8 mouse cellular contexts compared by ENCODE assay signal in the genomic region with DNA sequence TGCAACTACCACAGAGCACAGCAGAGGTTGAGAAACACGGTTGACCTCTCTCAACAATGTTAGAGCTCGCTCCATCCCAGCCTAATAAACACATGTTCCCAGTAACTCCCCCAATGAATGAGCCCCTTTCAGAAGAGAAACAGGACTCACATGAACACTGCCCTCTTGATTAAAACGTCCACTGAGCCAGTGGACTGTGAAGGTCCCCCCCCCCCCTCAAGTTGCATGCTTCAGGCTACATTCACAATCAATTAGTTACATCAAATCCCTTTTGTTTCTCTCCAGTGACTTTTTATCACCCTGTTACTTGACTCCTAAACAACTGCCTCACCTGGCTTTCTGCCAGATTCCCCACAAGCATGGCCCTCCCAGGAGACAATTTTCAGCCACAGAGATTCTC. TPM values are rescaled to one million over a fixed set of nuclear protein-coding genes. Genes with fewer than 3 reads are reported as not detected.
DNase-seq lines count a peak whose midpoint lies in the region; ATAC-seq and TF ChIP-seq lines count a peak whose summit lies in the region.
"Had no signal": no experiment of that assay in that cellular context is flagged by ENCODE, and none has a peak within 500 bp of the region (broad histone marks: within the 10 kb centered on the region; RNA-seq: fewer than 3 reads in every experiment).

No protein-coding gene starts in this region.

- intact Hi-C loops in left cerebral cortex, postnatal 4 days (cut with DNase I) = no loop called here
- intact Hi-C loops in left cerebral cortex, adult 2 months (cut with DNase I) = no loop called here

- WGBS in embryonic facial prominence, embryonic 10.5 days = 10% methylated on average over 3 of the region's 3 CpGs
- 7% methylated on average over 3 of the region's 3 CpGs for WGBS in hindbrain, embryonic 14.5 days
- WGBS in neural tube, embryonic 14.5 days = 8% methylated on average over 3 of the region's 3 CpGs

- peak; percentile 40 for DNase-seq in left cerebral cortex, postnatal 4 days
- no peak for DNase-seq in left cerebral cortex, adult 2 months (ENCODE audit: extremely low spot score in 1 of 2, low spot score in 2 of 2)
- DNase-seq in embryonic facial prominence, embryonic 10.5 days (ENCODE audit: low spot score) = peak; percentile 67
- peak; percentile 64 for DNase-seq in hindbrain, embryonic 14.5 days (ENCODE audit: low spot score)
- DNase-seq in right cerebral cortex, postnatal 4 days = no peak
- no peak for DNase-seq in spleen, postnatal 36 days (ENCODE audit: low spot score in 2 of 2)

- H3K4me3 ChIP-seq in left cerebral cortex, adult 2 months = no peak overlapping the region
- H3K4me3 ChIP-seq in embryonic facial prominence, embryonic 10.5 days = no peak overlapping the region
- no peak overlapping the region for H3K4me3 ChIP-seq in hindbrain, embryonic 14.5 days (replicated peaks; ENCODE audit: low read length)
- H3K4me3 ChIP-seq in neural tube, embryonic 14.5 days (ENCODE audit: low read depth, low read length) = no peak overlapping the region

- TF ChIP-seq CTCF in left cerebral cortex, adult 2 months (IDR thresholded peaks at IDR 0.05) = no peak

- no peaks in the 10 kb centered on the region; the same call in 1 of the 2 replicates for H3K36me3 ChIP-seq in embryonic facial prominence, embryonic 10.5 days (replicated peaks)
- H3K36me3 ChIP-seq in hindbrain, embryonic 14.5 days (replicated peaks; ENCODE audit: control insufficient read depth, insufficient read depth) = no peaks in the 10 kb centered on the region
- H3K36me3 ChIP-seq in neural tube, embryonic 14.5 days (ENCODE audit: control insufficient read depth, insufficient read depth, low read length) = no peaks in the 10 kb centered on the region

- no peak overlapping the region for H3K27ac ChIP-seq in left cerebral cortex, adult 2 months
- H3K27ac ChIP-seq in embryonic facial prominence, embryonic 10.5 days (replicated peaks) = no peak overlapping the region
- H3K27ac ChIP-seq in hindbrain, embryonic 14.5 days = no peak overlapping the region
- no peak overlapping the region for H3K27ac ChIP-seq in neural tube, embryonic 14.5 days (ENCODE audit: low read depth, low read length)

- no peaks in the 10 kb centered on the region for H3K27me3 ChIP-seq in embryonic facial prominence, embryonic 10.5 days (replicated peaks; ENCODE audit: low read depth, poor library complexity, severe bottlenecking)
- H3K27me3 ChIP-seq in hindbrain, embryonic 14.5 days (ENCODE audit: control insufficient read depth, insufficient read depth, low read length) = no peaks in the 10 kb centered on the region
- no peaks in the 10 kb centered on the region for H3K27me3 ChIP-seq in neural tube, embryonic 14.5 days (ENCODE audit: control insufficient read depth, insufficient read depth, low read length)

- peak; percentile 90 for ATAC-seq in hindbrain, embryonic 14.5 days (ENCODE audit: low FRiP score)
- ATAC-seq in neural tube, embryonic 14.5 days (ENCODE audit: low read depth) = peak; percentile 94

- no peaks in the 10 kb centered on the region for H3K9me3 ChIP-seq in embryonic facial prominence, embryonic 10.5 days
- no peaks in the 10 kb centered on the region for H3K9me3 ChIP-seq in hindbrain, embryonic 14.5 days (ENCODE audit: control insufficient read depth, low read length)
- H3K9me3 ChIP-seq in neural tube, embryonic 14.5 days (ENCODE audit: control insufficient read depth, low read length) = no peaks in the 10 kb centered on the region

- peaks cover 43% of the 10 kb centered on the region for H3K4me1 ChIP-seq in embryonic facial prominence, embryonic 10.5 days
- no peaks in the 10 kb centered on the region for H3K4me1 ChIP-seq in hindbrain, embryonic 14.5 days (replicated peaks; ENCODE audit: control insufficient read depth, insufficient read depth, low read length)
- H3K4me1 ChIP-seq in neural tube, embryonic 14.5 days (ENCODE audit: control insufficient read depth, insufficient read depth, low read length) = peaks cover 7% of the 10 kb centered on the region; the same call in 1 of the 2 replicates

- no peak overlapping the region for H3K4me2 ChIP-seq in hindbrain, embryonic 14.5 days (replicated peaks)
- no peak overlapping the region for H3K4me2 ChIP-seq in neural tube, embryonic 14.5 days (ENCODE audit: low read depth, low read length)

- no peak overlapping the region for H3K9ac ChIP-seq in hindbrain, embryonic 14.5 days
- no peak overlapping the region for H3K9ac ChIP-seq in neural tube, embryonic 14.5 days (replicated peaks; ENCODE audit: low read depth, low read length)

RNA-seq across cellular contexts. Expression of a gene that starts 43.2 kb away (rescaled TPM):
- 1 to 10 TPM; 4.1 to 4.4 TPM for total RNA-seq in left cerebral cortex, postnatal 4 days (2021)
- total RNA-seq in left cerebral cortex, adult 2 months (2021) = 1 to 10 TPM; 1.6 to 3.5 TPM
- 15.3 and 19.0 TPM in 2 replicates for polyA plus RNA-seq in embryonic facial prominence, embryonic 10.5 days (2016; fragmentation: Nextera tagmentation; extraction: Ambion mirVana)
- polyA plus RNA-seq in hindbrain, embryonic 14.5 days (2014; fragmentation: Nextera tagmentation; extraction: Ambion mirVana) = 1.7 and 2.2 TPM in 2 replicates
- 1.6 and 3.4 TPM in 2 replicates for polyA plus RNA-seq in neural tube, embryonic 14.5 days (2014; fragmentation: Nextera tagmentation; extraction: Ambion mirVana)
- total RNA-seq: granulocyte monocyte progenitor cell, adult 5-6 weeks had no signal

Comparison
In these comparisons a context has a peak if more than half of its experiments do, and no peak if none do; other contexts are left out.
1. DNase-seq: peak in left cerebral cortex, postnatal 4 days (single experiment), embryonic facial prominence, embryonic 10.5 days (single experiment) and hindbrain, embryonic 14.5 days (single experiment); none in left cerebral cortex, adult 2 months (0 of 2), right cerebral cortex, postnatal 4 days (single experiment) and spleen, postnatal 36 days (0 of 2).